Comparison of ENCODE assay signal across 21 mouse cellular contexts in genomic region chr2:75700543-75700942, GRCm38 (mm10). TPM values are rescaled to one million over a fixed set of nuclear protein-coding genes. Genes with fewer than 3 reads are reported as not detected.
DNase-seq lines count a peak whose midpoint lies in the region; ATAC-seq lines count a peak whose summit lies in the region.
"Had no signal": no experiment of that assay in that cellular context is flagged by ENCODE, and none has a peak within 500 bp of the region (broad histone marks: within the 10 kb centered on the region; RNA-seq: fewer than 3 reads in every experiment).

No protein-coding gene starts in this region.

- no peaks in the 10 kb centered on the region for H3K27me3 ChIP-seq in heart, embryonic 16.5 days (ENCODE audit: control insufficient read depth, insufficient read depth, low read length)
- H3K27me3 ChIP-seq in megakaryocyte, embryonic 14.5 days (replicated peaks), result no peaks in the 10 kb centered on the region
- no peaks in the 10 kb centered on the region for H3K27me3 ChIP-seq in liver, embryonic 16.5 days (ENCODE audit: control insufficient read depth, insufficient read depth, low read depth, low read length)
- H3K27me3 ChIP-seq in hindbrain, embryonic 11.5 days (ENCODE audit: control insufficient read depth, insufficient read depth, low read length), result no peaks in the 10 kb centered on the region
- no peaks in the 10 kb centered on the region for H3K27me3 ChIP-seq in embryonic facial prominence, embryonic 10.5 days (replicated peaks; ENCODE audit: low read depth, poor library complexity, severe bottlenecking)
- H3K27me3 ChIP-seq in forebrain, embryonic 14.5 days (replicated peaks; ENCODE audit: control insufficient read depth, insufficient read depth, low read length), result no peaks in the 10 kb centered on the region
- H3K27me3 ChIP-seq: embryonic facial prominence, embryonic 12.5 days; heart, embryonic 12.5 days; Patski had no signal

- H3K4me3 ChIP-seq in heart, embryonic 16.5 days (ENCODE audit: low read length), result no peak overlapping the region
- peak overlapping the region; percentile 98 for H3K4me3 ChIP-seq in megakaryocyte, embryonic 14.5 days (replicated peaks)
- peak overlapping the region; percentile 96 for H3K4me3 ChIP-seq in liver, embryonic 16.5 days (ENCODE audit: low read depth, low read length)
- H3K4me3 ChIP-seq in hindbrain, embryonic 11.5 days (ENCODE audit: low read depth, low read length), result no peak overlapping the region
- H3K4me3 ChIP-seq in embryonic facial prominence, embryonic 10.5 days, result no peak overlapping the region
- H3K4me3 ChIP-seq in forebrain, embryonic 14.5 days (ENCODE audit: low read depth, low read length), result no peak overlapping the region
- H3K4me3 ChIP-seq: embryonic facial prominence, embryonic 12.5 days; forebrain, embryonic 10.5 days; heart, embryonic 12.5 days; hindbrain, embryonic 13.5 days had no signal

- WGBS in heart, embryonic 16.5 days, result 93% methylated on average over 3 of the region's 3 CpGs
- WGBS in liver, embryonic 16.5 days (ENCODE audit: insufficient replicate concordance), result 63% methylated on average over 3 of the region's 3 CpGs
- 97% methylated on average over 3 of the region's 3 CpGs for WGBS in hindbrain, embryonic 11.5 days
- 90% methylated on average over 3 of the region's 3 CpGs for WGBS in embryonic facial prominence, embryonic 10.5 days
- 95% methylated on average over 3 of the region's 3 CpGs for WGBS in forebrain, embryonic 14.5 days

- intact Hi-C loops in heart, postnatal 25 days (cut with DNase I), result no loop called here

- H3K9ac ChIP-seq in heart, embryonic 16.5 days (ENCODE audit: low read length), result no peak overlapping the region
- no peak overlapping the region; the same call in 1 of the 2 replicates for H3K9ac ChIP-seq in liver, embryonic 16.5 days (ENCODE audit: low read depth, low read length)
- no peak overlapping the region for H3K9ac ChIP-seq in hindbrain, embryonic 11.5 days (ENCODE audit: low read depth, low read length)
- H3K9ac ChIP-seq in forebrain, embryonic 14.5 days (ENCODE audit: low read length), result no peak overlapping the region
- H3K9ac ChIP-seq: embryonic facial prominence, embryonic 12.5 days; hindbrain, embryonic 13.5 days had no signal

- no peak overlapping the region for H3K27ac ChIP-seq in heart, embryonic 16.5 days (ENCODE audit: low read length)
- 0 out of 2 replicates have a peak overlapping the region, but pooled peaks have one; percentile 15 for H3K27ac ChIP-seq in liver, embryonic 16.5 days (ENCODE audit: low read length)
- no peak overlapping the region for H3K27ac ChIP-seq in hindbrain, embryonic 11.5 days (ENCODE audit: low read depth, low read length)
- H3K27ac ChIP-seq in embryonic facial prominence, embryonic 10.5 days (replicated peaks), result no peak overlapping the region
- no peak overlapping the region for H3K27ac ChIP-seq in forebrain, embryonic 14.5 days (ENCODE audit: low read depth, low read length)
- H3K27ac ChIP-seq: embryonic facial prominence, embryonic 12.5 days; forebrain, embryonic 10.5 days; hindbrain, embryonic 13.5 days had no signal

- peak overlapping the region; percentile 94; the same call in 1 of the 2 replicates for H3K4me2 ChIP-seq in heart, embryonic 16.5 days (ENCODE audit: low read depth, low read length)
- peak overlapping the region; percentile 82 for H3K4me2 ChIP-seq in liver, embryonic 16.5 days (ENCODE audit: low read depth, low read length)
- H3K4me2 ChIP-seq in hindbrain, embryonic 11.5 days (replicated peaks; ENCODE audit: low read depth, low read length), result no peak overlapping the region
- no peak overlapping the region for H3K4me2 ChIP-seq in forebrain, embryonic 14.5 days (ENCODE audit: low read length)
- H3K4me2 ChIP-seq: hindbrain, embryonic 13.5 days had no signal

- no peaks in the 10 kb centered on the region for H3K9me3 ChIP-seq in heart, embryonic 16.5 days (replicated peaks; ENCODE audit: control insufficient read depth, low read length)
- H3K9me3 ChIP-seq in megakaryocyte, embryonic 14.5 days, result no peaks in the 10 kb centered on the region
- no peaks in the 10 kb centered on the region for H3K9me3 ChIP-seq in liver, embryonic 16.5 days (replicated peaks; ENCODE audit: control insufficient read depth, low read length)
- no peaks in the 10 kb centered on the region for H3K9me3 ChIP-seq in hindbrain, embryonic 11.5 days (ENCODE audit: control insufficient read depth, low read length)
- H3K9me3 ChIP-seq in embryonic facial prominence, embryonic 10.5 days, result no peaks in the 10 kb centered on the region
- no peaks in the 10 kb centered on the region for H3K9me3 ChIP-seq in forebrain, embryonic 14.5 days (replicated peaks; ENCODE audit: control insufficient read depth, low read length)
- H3K9me3 ChIP-seq: embryonic facial prominence, embryonic 12.5 days; forebrain, embryonic 10.5 days; heart, embryonic 12.5 days; hindbrain, embryonic 13.5 days had no signal

- peaks cover 64% of the 10 kb centered on the region for H3K4me1 ChIP-seq in heart, embryonic 16.5 days (ENCODE audit: control insufficient read depth, insufficient read depth, low read length)
- H3K4me1 ChIP-seq in megakaryocyte, embryonic 14.5 days, result peaks cover 67% of the 10 kb centered on the region
- peaks cover 66% of the 10 kb centered on the region for H3K4me1 ChIP-seq in liver, embryonic 16.5 days (ENCODE audit: control insufficient read depth, low read depth, low read length)
- H3K4me1 ChIP-seq in hindbrain, embryonic 11.5 days (replicated peaks; ENCODE audit: control insufficient read depth, insufficient read depth, low read length), result peaks cover 5% of the 10 kb centered on the region
- H3K4me1 ChIP-seq in embryonic facial prominence, embryonic 10.5 days, result peaks cover 79% of the 10 kb centered on the region
- 0 out of 2 replicates have a peak, but pooled peaks cover 3% of the 10 kb centered on the region for H3K4me1 ChIP-seq in forebrain, embryonic 14.5 days (ENCODE audit: control insufficient read depth, insufficient read depth, low read length)

- no peaks in the 10 kb centered on the region for H3K36me3 ChIP-seq in heart, embryonic 16.5 days (ENCODE audit: control insufficient read depth, insufficient read depth)
- H3K36me3 ChIP-seq in megakaryocyte, embryonic 14.5 days (replicated peaks; ENCODE audit: low read length), result peaks cover 71% of the 10 kb centered on the region
- H3K36me3 ChIP-seq in liver, embryonic 16.5 days (ENCODE audit: control insufficient read depth, insufficient read depth), result peaks cover 7% of the 10 kb centered on the region; the same call in 1 of the 2 replicates
- H3K36me3 ChIP-seq in hindbrain, embryonic 11.5 days (ENCODE audit: control insufficient read depth, insufficient read depth, low read length), result no peaks in the 10 kb centered on the region
- peaks cover 3% of the 10 kb centered on the region; the same call in 1 of the 2 replicates for H3K36me3 ChIP-seq in embryonic facial prominence, embryonic 10.5 days (replicated peaks)
- no peaks in the 10 kb centered on the region for H3K36me3 ChIP-seq in forebrain, embryonic 14.5 days (ENCODE audit: control insufficient read depth, insufficient read depth, low read length)
- H3K36me3 ChIP-seq: embryonic facial prominence, embryonic 12.5 days; forebrain, embryonic 10.5 days; heart, embryonic 12.5 days; hindbrain, embryonic 13.5 days had no signal

- no peak for DNase-seq in heart, postnatal 25 days (ENCODE audit: low spot score)
- no peak for DNase-seq in hindbrain, embryonic 11.5 days (ENCODE audit: low spot score)
- DNase-seq in embryonic facial prominence, embryonic 10.5 days (ENCODE audit: low spot score), result no peak
- no peak for DNase-seq in forebrain, embryonic 14.5 days (ENCODE audit: low spot score)
- DNase-seq: adrenal gland, postnatal 36 days; B cell, adult 2 months; cerebellum, adult 8-10 months; gastrocnemius, postnatal 36 days; kidney, adult 11 months; lung, adult 2 months; right cerebral cortex, adult 18-20 months had no signal

- ATAC-seq in heart, embryonic 16.5 days (replicated peaks; ENCODE audit: extremely low read depth, insufficient read depth, low FRiP score), result no peak
- ATAC-seq in megakaryocyte, adult 5-6 weeks (ENCODE audit: poor library complexity, severe bottlenecking), result no peak
- no peak for ATAC-seq in liver, embryonic 16.5 days (ENCODE audit: low read depth)
- no peak for ATAC-seq in hindbrain, embryonic 11.5 days (ENCODE audit: low FRiP score)
- no peak for ATAC-seq in forebrain, embryonic 14.5 days
- ATAC-seq: activated CD4-positive, CD25-positive, alpha-beta regulatory T cell, adult 4 months; Patski had no signal

RNA-seq across cellular contexts. Expression of gene Nfe2l2, which starts 3.9 kb away (rescaled TPM):
- 58.3 and 61.3 TPM in 2 replicates for polyA plus RNA-seq in heart, embryonic 16.5 days (2015; fragmentation: Nextera tagmentation; extraction: Ambion mirVana)
- total RNA-seq in heart, postnatal 25 days (2021), result 10 to 100 TPM; 56.8 to 72.0 TPM
- 11.9 and 34.2 TPM in 2 replicates for polyA plus RNA-seq in megakaryocyte, embryonic 14.5 days (2012; ENCODE audit: insufficient read depth, low replicate concordance)
- total RNA-seq in megakaryocyte, adult 5-6 weeks (2015), result 148 TPM in 2 replicates
- 81.2 and 94.4 TPM in 2 replicates for total RNA-seq in megakaryocyte, adult 5-6 weeks (2017)
- polyA plus RNA-seq in liver, embryonic 16.5 days (2015; fragmentation: Nextera tagmentation; extraction: Ambion mirVana), result 41.3 and 41.4 TPM in 2 replicates
- 28.4 and 28.5 TPM in 2 replicates for polyA plus RNA-seq in hindbrain, embryonic 11.5 days (2014; fragmentation: Nextera tagmentation; extraction: Ambion mirVana)
- polyA plus RNA-seq in embryonic facial prominence, embryonic 10.5 days (2016; fragmentation: Nextera tagmentation; extraction: Ambion mirVana), result 33.0 and 33.7 TPM in 2 replicates
- polyA plus RNA-seq in forebrain, embryonic 14.5 days (2014; fragmentation: Nextera tagmentation; extraction: Ambion mirVana), result 17.7 and 17.9 TPM in 2 replicates

RNA-seq across cellular contexts. Expression of gene Hnrnpa3, which starts 41.5 kb away (rescaled TPM):
- 139 and 182 TPM in 2 replicates for polyA plus RNA-seq in heart, embryonic 16.5 days (2015; fragmentation: Nextera tagmentation; extraction: Ambion mirVana)
- total RNA-seq in heart, postnatal 25 days (2021), result 100 to 1,000 TPM; 159 to 193 TPM
- 28.2 and 136 TPM in 2 replicates for polyA plus RNA-seq in megakaryocyte, embryonic 14.5 days (2012; ENCODE audit: insufficient read depth, low replicate concordance)
- total RNA-seq in megakaryocyte, adult 5-6 weeks (2015), result 596 and 620 TPM in 2 replicates
- 223 and 241 TPM in 2 replicates for total RNA-seq in megakaryocyte, adult 5-6 weeks (2017)
- polyA plus RNA-seq in liver, embryonic 16.5 days (2015; fragmentation: Nextera tagmentation; extraction: Ambion mirVana), result 94.3 and 105 TPM in 2 replicates
- 304 and 320 TPM in 2 replicates for polyA plus RNA-seq in hindbrain, embryonic 11.5 days (2014; fragmentation: Nextera tagmentation; extraction: Ambion mirVana)
- polyA plus RNA-seq in embryonic facial prominence, embryonic 10.5 days (2016; fragmentation: Nextera tagmentation; extraction: Ambion mirVana), result 364 and 384 TPM in 2 replicates
- 182 and 209 TPM in 2 replicates for polyA plus RNA-seq in forebrain, embryonic 14.5 days (2014; fragmentation: Nextera tagmentation; extraction: Ambion mirVana)

Comparison
In these comparisons a context has a peak if more than half of its experiments do, and no peak if none do; other contexts are left out.
1. H3K4me2 ChIP-seq: peak in heart, embryonic 16.5 days (single experiment) and liver, embryonic 16.5 days (single experiment); none in hindbrain, embryonic 11.5 days (single experiment) and forebrain, embryonic 14.5 days (single experiment).
2. H3K4me3 ChIP-seq: peak in megakaryocyte, embryonic 14.5 days (single experiment) and liver, embryonic 16.5 days (single experiment); none in heart, embryonic 16.5 days (single experiment), hindbrain, embryonic 11.5 days (single experiment), embryonic facial prominence, embryonic 10.5 days (single experiment) and forebrain, embryonic 14.5 days (single experiment).